Mouse (Mus musculus) megakaryocyte, embryonic 14.5 days (primary cell): ENCODE results near the gene Maml2.

ENCODE experiments used
- FLI1 ChIP-seq: IDR thresholded peaks from 2 replicates; pipeline ENCODE4 v1.6.1; 2012; ENCODE audit warnings: low read length, inconsistent platforms, mixed read lengths
- GATA1 ChIP-seq: IDR thresholded peaks from 3 replicates; pipeline ENCODE4 v1.6.1; 2012; ENCODE audit warnings: mixed read lengths, low read length, inconsistent platforms, borderline replicate concordance

- TF ChIP-seq GATA1 (no peak), FLI1 (no peak)
Observed at GRCm38 (mm10) chr9:13429477-13430125, 131.8 kb downstream of the Maml2 start.
